Mouse (Mus musculus) MEL (cell line): ENCODE data around the gene Diaph2.

Source experiments
- CTCF ChIP-seq, 3 experiments: IDR thresholded peaks in 2 of 3; conservative IDR thresholded peaks in 1 of 3; 2 replicates each; pipeline ENCODE4 v1.5.1; 2011 to 2012; ENCODE audit warnings: low read length in 3 of 3, low read depth in 2 of 3, mild to moderate bottlenecking in 2 of 3, improper control_type of control experiment in 1 of 3, inconsistent platforms in 1 of 3, mixed read lengths in 1 of 3, moderate library complexity in 1 of 3; ENCODE audit not compliant: control insufficient read depth in 1 of 3, insufficient read depth in 1 of 3, poor library complexity in 1 of 3, severe bottlenecking in 1 of 3
- MAFK ChIP-seq: IDR thresholded peaks from 2 replicates; pipeline ENCODE4 v1.6.1; 2011; ENCODE audit warnings: low read depth, mild to moderate bottlenecking, low read length, improper control_type of control experiment, borderline replicate concordance
- MYC ChIP-seq: IDR thresholded peaks from 2 replicates; pipeline ENCODE4 v1.6.1; 2011; ENCODE audit warnings: low read depth, mild to moderate bottlenecking, low read length, improper control_type of control experiment, moderate library complexity
- RAD21 ChIP-seq: IDR thresholded peaks from 2 replicates; pipeline ENCODE4 v1.6.1; 2011; ENCODE audit warnings: mild to moderate bottlenecking, low read depth, low read length, improper control_type of control experiment
- TBP ChIP-seq: IDR thresholded peaks from 2 replicates; pipeline ENCODE4 v1.8.0; 2011; ENCODE audit warnings: low read depth, low read length, improper control_type of control experiment
- ZNF384 ChIP-seq: IDR thresholded peaks from 2 replicates; pipeline ENCODE4 v1.6.1; 2012; ENCODE audit warnings: low read depth, mild to moderate bottlenecking, inconsistent platforms, low read length, improper control_type of control experiment

DNA sequence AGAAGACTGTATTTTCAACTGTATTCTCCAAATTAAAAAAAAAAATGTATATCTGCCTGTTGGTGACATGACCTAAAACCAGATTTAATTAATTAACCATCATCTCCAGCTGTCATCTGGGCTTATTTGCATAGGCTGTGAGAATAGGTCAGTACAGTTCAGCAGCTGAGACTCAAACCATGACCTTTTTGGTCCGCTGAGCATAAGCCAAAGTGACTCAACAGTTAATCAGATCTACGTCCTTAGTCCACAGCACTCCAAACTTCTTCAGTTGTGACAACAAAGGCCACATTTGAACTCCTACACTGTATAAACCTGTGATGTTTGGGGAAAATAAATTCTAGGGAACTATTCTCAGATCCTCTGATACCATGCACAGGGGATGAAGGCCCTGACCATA is 39.9 kb upstream of the Diaph2 start:
- TF ChIP-seq CTCF (IDR thresholded peaks at IDR 0.05 in 2 of 3, conservative IDR thresholded peaks at IDR 0.05 in 1 of 3; ENCODE audit: control insufficient read depth in 1 of 3, insufficient read depth in 1 of 3, low read depth in 2 of 3, low read length in 3 of 3, poor library complexity in 1 of 3, severe bottlenecking in 1 of 3), result no peak
- TF ChIP-seq ZNF384, result no peak
- no peak for TF ChIP-seq MYC
- no peak for TF ChIP-seq TBP
- TF ChIP-seq MAFK, result no peak
- no peak for TF ChIP-seq RAD21
